Mouse (Mus musculus): Measurements from ENCODE around the gene Usp29.

- TF ChIP-seq CTCF (IDR thresholded peaks at IDR 0.05; ENCODE audit: low read depth) (no peak), EP300 (IDR thresholded peaks at IDR 0.05; ENCODE audit: low read depth) (no peak)
These were observed 68.9 kb downstream of the Usp29 start for GRCm38 (mm10) chr7:6799105-6799805.

Measured in liver, embryonic 14.5 days (tissue).